Mouse (Mus musculus) limb, embryonic 11.5 days (tissue): Measurements from ENCODE around the gene Rbp1. TPM values are rescaled to one million over a fixed set of nuclear protein-coding genes. Genes with fewer than 3 reads are reported as not detected.

Experiments used
- ATAC-seq: fragments of 200-750 bp; cut with Nextera tagmentation; 2 replicates; pipeline ENCODE4 v1.8.0; 2017; ENCODE audit warnings: low read depth; ENCODE audit not compliant: insufficient number of reproducible peaks, low FRiP score, low TSS enrichment
- DNase-seq: peaks from one replicate; pipeline ENCODE4 v3.0.0-alpha.2; 2015; ENCODE audit warnings: low spot score
- H3K27ac ChIP-seq: fragments of 300-500 bp; sonication (generic); replicated peaks from 2 replicates; pipeline ENCODE4 v1.5.1; 2014; ENCODE audit warnings: low read depth, mild to moderate bottlenecking, low read length
- H3K27me3 ChIP-seq: fragments of 300-500 bp; sonication (generic); 2 replicates; pipeline ENCODE4 v1.6.1; 2014; ENCODE audit warnings: mild to moderate bottlenecking, low read length, mixed read lengths; ENCODE audit not compliant: control insufficient read depth, insufficient read depth
- H3K36me3 ChIP-seq: fragments of 300-500 bp; sonication (generic); 2 replicates; pipeline ENCODE4 v1.6.1; 2014; ENCODE audit warnings: mild to moderate bottlenecking, low read length, moderate library complexity, mixed read lengths; ENCODE audit not compliant: control insufficient read depth, insufficient read depth
- H3K4me1 ChIP-seq: fragments of 300-500 bp; sonication (generic); 2 replicates; pipeline ENCODE4 v1.6.1; 2014; ENCODE audit warnings: low read length, mixed read lengths; ENCODE audit not compliant: control insufficient read depth, insufficient read depth
- H3K4me2 ChIP-seq: fragments of 300-500 bp; sonication (generic); 2 replicates; pipeline ENCODE4 v1.6.1; 2014; ENCODE audit warnings: low read depth, mild to moderate bottlenecking, moderate library complexity; ENCODE audit not compliant: severe bottlenecking
- H3K4me3 ChIP-seq: fragments of 300-500 bp; sonication (generic); 2 replicates; pipeline ENCODE4 v1.5.1; 2014; ENCODE audit warnings: low read depth, low read length
- H3K9ac ChIP-seq: fragments of 300-500 bp; sonication (generic); 2 replicates; pipeline ENCODE4 v1.6.1; 2014; ENCODE audit warnings: mild to moderate bottlenecking, low read length
- H3K9me3 ChIP-seq: fragments of 300-500 bp; sonication (generic); 2 replicates; pipeline ENCODE4 v1.6.1; 2016; ENCODE audit warnings: low read length; ENCODE audit not compliant: control insufficient read depth
- WGBS: fragments of 180-500 bp; shearing (Covaris S2); extraction: QIAGEN DNeasy Blood & Tissue Kit; methylation state at CpG from one replicate; pipeline ENCODE4 v1.1.7; 2014; 5-methylcytosine and 5-hydroxymethylcytosine counted together
- polyA plus RNA-seq: library from polyadenylated mRNA; unstranded; fragments of >200 nt; fragmentation: Nextera tagmentation; extraction: Ambion mirVana; gene quantifications from 2 replicates; pipeline ENCODE4 v1.2.1, GENCODE M21; 2014

Gene Rbp1
- polyA plus RNA-seq, 1 experiment from 2014 or later = 29.5 TPM

- no peak for DNase-seq
- WGBS = 86% methylated on average over 1 of the region's 1 CpGs
- no peak overlapping the region for H3K9ac ChIP-seq
Observed at GRCm38 (mm10) chr9:98450976-98451375, 28.2 kb downstream of the Rbp1 start.

GRCm38 (mm10) chr9:98466709-98467108 lies 43.9 kb downstream of the Rbp1 start:
- DNase-seq = no peak
- 67% methylated on average over 2 of the region's 2 CpGs for WGBS
- H3K4me3 ChIP-seq = no peak overlapping the region
- no peaks in the 10 kb centered on the region for H3K36me3 ChIP-seq
- ATAC-seq = no peak
- no peaks in the 10 kb centered on the region for H3K27me3 ChIP-seq
- H3K9me3 ChIP-seq = no peaks in the 10 kb centered on the region
- no peaks in the 10 kb centered on the region for H3K4me1 ChIP-seq
- no peak overlapping the region for H3K4me2 ChIP-seq
- H3K27ac ChIP-seq = no peak overlapping the region
- H3K9ac ChIP-seq = no peak overlapping the region

More at GRCm38 (mm10) chr9:98450976-98451375, 28.2 kb downstream of the Rbp1 start:
- Histone ChIP-seq H3K9me3 (no peaks in the 10 kb centered on the region), H3K36me3 (no peaks in the 10 kb centered on the region), H3K4me2 (no peak overlapping the region), H3K27ac (no peak overlapping the region), H3K4me3 (no peak overlapping the region), H3K4me1 (no peaks in the 10 kb centered on the region), H3K27me3 (no peaks in the 10 kb centered on the region)
- no peak for ATAC-seq

GRCm38 (mm10) chr9:98480172-98480749 lies 57.5 kb downstream of the Rbp1 start:
- no peak overlapping the region for H3K4me2 ChIP-seq
- no peak overlapping the region for H3K4me3 ChIP-seq
- no peaks in the 10 kb centered on the region for H3K27me3 ChIP-seq
- 79% methylated on average over 2 of the region's 2 CpGs for WGBS
- no peaks in the 10 kb centered on the region for H3K36me3 ChIP-seq
- ATAC-seq = no peak
- H3K9ac ChIP-seq = no peak overlapping the region
- H3K4me1 ChIP-seq = no peaks in the 10 kb centered on the region
- no peak overlapping the region for H3K27ac ChIP-seq
- no peak for DNase-seq
- no peaks in the 10 kb centered on the region for H3K9me3 ChIP-seq

GRCm38 (mm10) chr9:98482256-98482655 lies 59.5 kb downstream of the Rbp1 start:
- 67% methylated on average over 4 of the region's 4 CpGs for WGBS
- no peaks in the 10 kb centered on the region for H3K4me1 ChIP-seq
- H3K4me2 ChIP-seq = no peak overlapping the region
- ATAC-seq (no peak), DNase-seq (no peak)
- no peaks in the 10 kb centered on the region for H3K27me3 ChIP-seq
- no peak overlapping the region for H3K9ac ChIP-seq
- no peak overlapping the region for H3K4me3 ChIP-seq
- no peaks in the 10 kb centered on the region for H3K36me3 ChIP-seq
- no peak overlapping the region for H3K27ac ChIP-seq
- H3K9me3 ChIP-seq = no peaks in the 10 kb centered on the region

GRCm38 (mm10) chr9:98485020-98485419 lies 62.3 kb downstream of the Rbp1 start:
- Histone ChIP-seq H3K27me3 (no peaks in the 10 kb centered on the region), H3K4me2 (no peak overlapping the region), H3K9ac (no peak overlapping the region), H3K36me3 (no peaks in the 10 kb centered on the region), H3K27ac (no peak overlapping the region), H3K9me3 (no peaks in the 10 kb centered on the region), H3K4me1 (no peaks in the 10 kb centered on the region), H3K4me3 (no peak overlapping the region)
- ATAC-seq (no peak), DNase-seq (no peak)
- 86% methylated on average over 7 of the region's 7 CpGs for WGBS

- Histone ChIP-seq H3K4me1 (no peaks in the 10 kb centered on the region), H3K36me3 (no peaks in the 10 kb centered on the region), H3K4me3 (no peak within 1 kb of the TSS), H3K9ac (no peak within 1 kb of the TSS), H3K27ac (no peak within 1 kb of the TSS), H3K4me2 (no peak within 1 kb of the TSS), H3K27me3 (no peaks in the 10 kb centered on the region), H3K9me3 (no peaks in the 10 kb centered on the region)
- no peak for ATAC-seq
- 84% methylated on average over 3 of the region's 3 CpGs for WGBS
- no peak for DNase-seq
Observed at GRCm38 (mm10) chr9:98485815-98486214, 63.1 kb downstream of the Rbp1 start, which contains the start of gene Rbp2. Gene Rbp2 (plus strand): TSS chr9:98486115.

- H3K27ac ChIP-seq = no peak overlapping the region
- no peak overlapping the region for H3K4me2 ChIP-seq
- no peak overlapping the region for H3K9ac ChIP-seq
- H3K36me3 ChIP-seq = no peaks in the 10 kb centered on the region
- no peak for DNase-seq
- H3K27me3 ChIP-seq = no peaks in the 10 kb centered on the region
- ATAC-seq = no peak
- WGBS = 65% methylated on average over 6 of the region's 6 CpGs
- H3K9me3 ChIP-seq = no peaks in the 10 kb centered on the region
- H3K4me1 ChIP-seq = no peaks in the 10 kb centered on the region
- no peak overlapping the region for H3K4me3 ChIP-seq
Observed at GRCm38 (mm10) chr9:98487273-98487672, 64.5 kb downstream of the Rbp1 start.

- Histone ChIP-seq H3K9ac (no peak overlapping the region), H3K4me1 (no peaks in the 10 kb centered on the region), H3K27me3 (no peaks in the 10 kb centered on the region), H3K4me2 (no peak overlapping the region), H3K27ac (no peak overlapping the region), H3K36me3 (no peaks in the 10 kb centered on the region), H3K4me3 (no peak overlapping the region), H3K9me3 (no peaks in the 10 kb centered on the region)
- 87% methylated on average over 4 of the region's 4 CpGs for WGBS
- ATAC-seq = no peak
- no peak for DNase-seq
Observed at GRCm38 (mm10) chr9:98489532-98489931, 66.8 kb downstream of the Rbp1 start.

- no peaks in the 10 kb centered on the region for H3K27me3 ChIP-seq
- H3K4me3 ChIP-seq = no peak overlapping the region
- ATAC-seq (no peak), DNase-seq (no peak)
- no peak overlapping the region for H3K9ac ChIP-seq
- no peak overlapping the region for H3K4me2 ChIP-seq
- 51% methylated on average over 4 of the region's 4 CpGs for WGBS
- no peaks in the 10 kb centered on the region for H3K36me3 ChIP-seq
- H3K27ac ChIP-seq = no peak overlapping the region
- no peaks in the 10 kb centered on the region for H3K4me1 ChIP-seq
- H3K9me3 ChIP-seq = no peaks in the 10 kb centered on the region
Observed at GRCm38 (mm10) chr9:98490128-98490527, 67.4 kb downstream of the Rbp1 start.
